Mouse (Mus musculus) cerebellum, adult 2 months (tissue): ENCODE measurements around the gene 4933407L21Rik. TPM values are rescaled to one million over a fixed set of nuclear protein-coding genes. Genes with fewer than 3 reads are reported as not detected.

Source experiments
- DNase-seq, 2 experiments: peaks; one replicate each; pipeline ENCODE4 v3.0.0; 2021
- H3K27ac ChIP-seq: fragments of 200-500 bp; 2 replicates; pipeline ENCODE4 v1.5.1; 2012; ENCODE audit warnings: low read length, control low read depth, inconsistent platforms; ENCODE audit not compliant: insufficient read depth
- H3K27me3 ChIP-seq: fragments of 200-500 bp; 2 replicates; pipeline ENCODE4 v1.6.1; 2012; ENCODE audit warnings: inconsistent platforms, mild to moderate bottlenecking, low read length, moderate library complexity; ENCODE audit not compliant: control insufficient read depth, insufficient read depth
- H3K4me1 ChIP-seq: fragments of 200-500 bp; 2 replicates; pipeline ENCODE4 v1.6.1; 2011; ENCODE audit warnings: low read length; ENCODE audit not compliant: control insufficient read depth, insufficient read depth
- H3K4me3 ChIP-seq: fragments of 200-500 bp; replicated peaks from 2 replicates; pipeline ENCODE3; 2011; ENCODE audit warnings: mild to moderate bottlenecking, low read depth, low read length, control low read depth; ENCODE audit not compliant: insufficient read depth
- CTCF ChIP-seq: fragments of 200-500 bp; IDR thresholded peaks from 2 replicates; pipeline ENCODE4 v1.5.1; 2011; ENCODE audit warnings: low read depth, mild to moderate bottlenecking, control low read depth, low read length, moderate library complexity, borderline replicate concordance; ENCODE audit not compliant: insufficient read depth
- POLR2A ChIP-seq: fragments of 200-500 bp; IDR thresholded peaks from 2 replicates; pipeline ENCODE4 v1.6.1; 2011; ENCODE audit warnings: low read length, control low read depth, borderline replicate concordance; ENCODE audit not compliant: insufficient read depth
- WGBS: fragments of 180-500 bp; shearing (Covaris S2); methylation state at CpG from one replicate; pipeline ENCODE4 v1.1.7; 2018; 5-methylcytosine and 5-hydroxymethylcytosine counted together
- polyA plus RNA-seq: library from polyadenylated mRNA; depleted of rRNA; stranded (reverse); fragments of >200 nt; gene quantifications from 2 replicates; pipeline ENCODE4 v1.2.3, GENCODE M21; 2012

Gene 4933407L21Rik
- polyA plus RNA-seq, 1 experiment: 4.3 TPM

- H3K4me1 ChIP-seq: no peaks in the 10 kb centered on the region; the same call in 1 of the 2 replicates
- H3K27me3 ChIP-seq: no peaks in the 10 kb centered on the region
- TF ChIP-seq POLR2A (no peak), CTCF (peak; percentile 64)
- peak; percentile 34 to 49 for DNase-seq
- H3K27ac ChIP-seq: no peak overlapping the region
- no peak overlapping the region for H3K4me3 ChIP-seq
- WGBS: 66% methylated on average over 8 of the region's 8 CpGs
These were observed 7.0 kb downstream of the 4933407L21Rik start for GRCm38 (mm10) chr1:85935148-85935852.

GRCm38 (mm10) chr1:85936265-85936664 is 8.0 kb downstream of the 4933407L21Rik start:
- no peak for TF ChIP-seq CTCF
- no peak for TF ChIP-seq POLR2A
- H3K4me1 ChIP-seq: no peaks in the 10 kb centered on the region; the same call in 1 of the 2 replicates
- H3K4me3 ChIP-seq: no peak overlapping the region
- no peaks in the 10 kb centered on the region for H3K27me3 ChIP-seq
- H3K27ac ChIP-seq: no peak overlapping the region
- DNase-seq: peak; percentile 21 to 26
- WGBS: 46% methylated on average over 6 of the region's 6 CpGs

- TF ChIP-seq POLR2A: no peak
- TF ChIP-seq CTCF: no peak
- no peak overlapping the region for H3K27ac ChIP-seq
- WGBS: 89% methylated on average over 1 of the region's 1 CpGs
- H3K4me1 ChIP-seq: no peaks in the 10 kb centered on the region; the same call in 1 of the 2 replicates
- DNase-seq: no peak
- H3K27me3 ChIP-seq: no peaks in the 10 kb centered on the region
- no peak overlapping the region for H3K4me3 ChIP-seq
These were observed 9.0 kb downstream of the 4933407L21Rik start for GRCm38 (mm10) chr1:85937323-85937722.

- Histone ChIP-seq H3K27ac (no peak overlapping the region), H3K4me3 (no peak overlapping the region), H3K27me3 (no peaks in the 10 kb centered on the region), H3K4me1 (no peaks in the 10 kb centered on the region)
- no peak for DNase-seq
- TF ChIP-seq CTCF (no peak), POLR2A (no peak)
- WGBS: 69% methylated on average over 8 of the region's 8 CpGs
These were observed 14.0 kb downstream of the 4933407L21Rik start for GRCm38 (mm10) chr1:85942318-85942717.

GRCm38 (mm10) chr1:85949085-85949684 is 20.9 kb downstream of the 4933407L21Rik start:
- no peak for DNase-seq
- H3K4me3 ChIP-seq: no peak overlapping the region
- TF ChIP-seq POLR2A: no peak
- TF ChIP-seq CTCF: no peak
- no peaks in the 10 kb centered on the region for H3K4me1 ChIP-seq
- H3K27me3 ChIP-seq: no peaks in the 10 kb centered on the region
- no peak overlapping the region for H3K27ac ChIP-seq
- WGBS: 85% methylated on average over 2 of the region's 2 CpGs

GRCm38 (mm10) chr1:85955150-85955549 is 26.9 kb downstream of the 4933407L21Rik start:
- H3K27me3 ChIP-seq: no peaks in the 10 kb centered on the region
- 67% methylated on average over 3 of the region's 3 CpGs for WGBS
- no peak for TF ChIP-seq POLR2A
- H3K4me3 ChIP-seq: no peak overlapping the region
- no peak for DNase-seq
- no peaks in the 10 kb centered on the region for H3K4me1 ChIP-seq
- no peak overlapping the region for H3K27ac ChIP-seq

- 75% methylated on average over 5 of the region's 5 CpGs for WGBS
These were observed 29.0 kb downstream of the 4933407L21Rik start for GRCm38 (mm10) chr1:85957290-85957689.

GRCm38 (mm10) chr1:85957942-85958619 is 29.8 kb downstream of the 4933407L21Rik start:
- 33% methylated on average over 9 of the region's 9 CpGs for WGBS
- H3K4me3 ChIP-seq: no peak overlapping the region
- no peak overlapping the region for H3K27ac ChIP-seq
- no peak for DNase-seq
- H3K4me1 ChIP-seq: no peaks in the 10 kb centered on the region
- no peak for TF ChIP-seq POLR2A
- TF ChIP-seq CTCF: no peak
- H3K27me3 ChIP-seq: no peaks in the 10 kb centered on the region

More at GRCm38 (mm10) chr1:85957290-85957689, 29.0 kb downstream of the 4933407L21Rik start:
- Histone ChIP-seq H3K4me3 (no peak overlapping the region), H3K27ac (no peak overlapping the region), H3K27me3 (no peaks in the 10 kb centered on the region), H3K4me1 (no peaks in the 10 kb centered on the region)
- TF ChIP-seq CTCF (no peak), POLR2A (no peak)
- DNase-seq: no peak
